Mouse (Mus musculus): Measurements from ENCODE around the gene Prkn.

GRCm38 (mm10) chr17:12094016-12094415 lies 1253.8 kb downstream of the Prkn start:
- TF ChIP-seq POLR2A (IDR thresholded peaks at IDR 0.05; ENCODE audit: borderline replicate concordance, extremely low read depth, insufficient read depth, insufficient read length, poor library complexity, severe bottlenecking) (no peak), CTCF (IDR thresholded peaks at IDR 0.05; ENCODE audit: borderline replicate concordance, extremely low read depth, insufficient read depth, insufficient read length) (no peak)
